Comparison of ENCODE assay signal across 7 mouse cellular contexts in the genomic region with DNA sequence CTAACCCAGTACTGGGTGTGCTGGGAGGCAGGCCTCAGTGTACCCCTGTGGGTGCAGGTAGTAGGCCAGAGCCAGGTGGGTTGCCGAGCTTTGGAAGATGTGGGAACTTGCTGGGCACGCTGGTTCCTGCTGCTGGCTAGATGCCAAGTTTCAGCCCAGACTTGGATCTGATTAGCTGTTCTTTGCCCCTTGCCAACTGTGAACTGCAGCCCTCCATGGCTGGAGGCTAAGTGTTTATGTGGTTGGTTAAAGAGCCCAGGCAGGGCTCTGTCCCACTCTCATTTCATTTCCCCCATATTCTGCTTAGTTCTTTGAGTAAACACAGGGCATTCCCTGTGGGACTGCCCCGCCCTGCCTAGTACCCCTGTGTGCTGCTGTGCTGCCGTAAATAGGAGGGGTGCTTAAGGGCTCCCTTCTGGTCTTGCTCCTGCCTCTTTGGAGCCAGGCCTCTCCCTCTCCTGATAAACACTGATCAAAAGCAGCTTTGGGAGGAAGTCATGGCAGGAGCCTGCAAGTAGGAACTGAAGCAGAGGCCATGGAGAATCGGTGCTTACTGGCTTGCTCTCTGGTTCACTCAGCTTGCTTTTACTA.
A peak's percentile ranks its signal among the peaks of the same experiment; 100 is the strongest.
DNase-seq lines count a peak whose midpoint lies in the region; ATAC-seq and TF ChIP-seq lines count a peak whose summit lies in the region.

No protein-coding gene starts in this region.

- H3K4me3 ChIP-seq in lung, embryonic 14.5 days (ENCODE audit: low read depth, low read length), result no peak overlapping the region
- H3K4me3 ChIP-seq in forebrain, embryonic 12.5 days (replicated peaks), result no peak overlapping the region
- no peak overlapping the region for H3K4me3 ChIP-seq in midbrain, embryonic 14.5 days (replicated peaks; ENCODE audit: low read depth, low read length)

- H3K9me3 ChIP-seq in lung, embryonic 14.5 days (ENCODE audit: low read depth, low read length), result no peaks in the 10 kb centered on the region
- H3K9me3 ChIP-seq in forebrain, embryonic 12.5 days, result no peaks in the 10 kb centered on the region
- H3K9me3 ChIP-seq in midbrain, embryonic 14.5 days (ENCODE audit: control insufficient read depth, low read length), result no peaks in the 10 kb centered on the region

- H3K27ac ChIP-seq in lung, embryonic 14.5 days (ENCODE audit: low read depth), result peak overlapping the region; percentile 61
- peak overlapping the region; percentile 59 for H3K27ac ChIP-seq in forebrain, embryonic 12.5 days
- peak overlapping the region; percentile 47; the same call in 1 of the 2 replicates for H3K27ac ChIP-seq in midbrain, embryonic 14.5 days (replicated peaks; ENCODE audit: low read depth, low read length)

- DNase-seq in lung, embryonic 14.5 days, result peak; percentile 61
- DNase-seq in lung, postnatal 10 days, result no peak
- peak; percentile 63 for DNase-seq in kidney, adult 11 months
- DNase-seq in midbrain, embryonic 14.5 days, result peak; percentile 69
- DNase-seq in embryo, embryonic 9.5 days (ENCODE audit: extremely low spot score), result no peak

- no peak overlapping the region for H3K4me2 ChIP-seq in lung, embryonic 14.5 days
- H3K4me2 ChIP-seq in forebrain, embryonic 12.5 days, result no peak overlapping the region
- no peak overlapping the region for H3K4me2 ChIP-seq in midbrain, embryonic 14.5 days (ENCODE audit: low read length)

- H3K9ac ChIP-seq in lung, embryonic 14.5 days, result no peak overlapping the region; the same call in 1 of the 2 replicates
- no peak overlapping the region for H3K9ac ChIP-seq in forebrain, embryonic 12.5 days
- no peak overlapping the region; the same call in 1 of the 2 replicates for H3K9ac ChIP-seq in midbrain, embryonic 14.5 days (replicated peaks; ENCODE audit: low read length)

- peaks cover 5% of the 10 kb centered on the region for H3K36me3 ChIP-seq in lung, embryonic 14.5 days (ENCODE audit: insufficient read depth)
- H3K36me3 ChIP-seq in forebrain, embryonic 12.5 days (replicated peaks), result no peaks in the 10 kb centered on the region
- no peaks in the 10 kb centered on the region for H3K36me3 ChIP-seq in midbrain, embryonic 14.5 days (ENCODE audit: control insufficient read depth, insufficient read depth, low read length)

- H3K4me1 ChIP-seq in lung, embryonic 14.5 days (ENCODE audit: insufficient read depth), result peaks cover 67% of the 10 kb centered on the region
- peaks cover 94% of the 10 kb centered on the region for H3K4me1 ChIP-seq in forebrain, embryonic 12.5 days
- peaks cover 86% of the 10 kb centered on the region for H3K4me1 ChIP-seq in midbrain, embryonic 14.5 days (ENCODE audit: control insufficient read depth, insufficient read depth, low read length)

- H3K27me3 ChIP-seq in lung, embryonic 14.5 days (ENCODE audit: insufficient read depth, low read length), result no peaks in the 10 kb centered on the region
- no peaks in the 10 kb centered on the region for H3K27me3 ChIP-seq in forebrain, embryonic 12.5 days
- H3K27me3 ChIP-seq in midbrain, embryonic 14.5 days (ENCODE audit: control insufficient read depth, insufficient read depth, low read length), result no peaks in the 10 kb centered on the region

- ATAC-seq in lung, embryonic 14.5 days (ENCODE audit: insufficient read depth), result peak; percentile 5; the same call in 1 of the 2 replicates
- no peak for ATAC-seq in forebrain, embryonic 12.5 days (ENCODE audit: low FRiP score)
- no peak for ATAC-seq in midbrain, embryonic 14.5 days (ENCODE audit: low FRiP score, low TSS enrichment)
- ATAC-seq in erythroblast, adult 5-6 weeks (replicated peaks; ENCODE audit: low FRiP score, poor library complexity, severe bottlenecking), result no peak

- 26% methylated on average over 5 of the region's 5 CpGs for WGBS in lung, embryonic 14.5 days
- 50% methylated on average over 5 of the region's 5 CpGs for WGBS in forebrain, embryonic 12.5 days
- WGBS in midbrain, embryonic 14.5 days, result 50% methylated on average over 5 of the region's 5 CpGs

- no peak for TF ChIP-seq CTCF in lung, embryonic 14.5 days (IDR thresholded peaks at IDR 0.05; ENCODE audit: low read depth)

Comparison
In these comparisons a context has a peak if more than half of its experiments do, and no peak if none do; other contexts are left out.
1. DNase-seq: peak in lung, embryonic 14.5 days (single experiment), kidney, adult 11 months (single experiment) and midbrain, embryonic 14.5 days (single experiment); none in lung, postnatal 10 days (single experiment) and embryo, embryonic 9.5 days (single experiment).
2. Peak in every context shown above with its lines, with median percentiles within 50 percentile points of each other: H3K27ac ChIP-seq.